Mouse (Mus musculus): Measurements from ENCODE around the gene Svs3a. TPM values are rescaled to one million over a fixed set of nuclear protein-coding genes. Genes with fewer than 3 reads are reported as not detected.
"Not testable (repeated sequence)": the region's sequence is repeated elsewhere in the genome, so short reads cannot be mapped to it uniquely, and the experiment has no call there.

Gene Svs3a
- polyA plus RNA-seq (2016; fragmentation: Nextera tagmentation; extraction: Ambion mirVana) = not detected in 2 replicates

DNA sequence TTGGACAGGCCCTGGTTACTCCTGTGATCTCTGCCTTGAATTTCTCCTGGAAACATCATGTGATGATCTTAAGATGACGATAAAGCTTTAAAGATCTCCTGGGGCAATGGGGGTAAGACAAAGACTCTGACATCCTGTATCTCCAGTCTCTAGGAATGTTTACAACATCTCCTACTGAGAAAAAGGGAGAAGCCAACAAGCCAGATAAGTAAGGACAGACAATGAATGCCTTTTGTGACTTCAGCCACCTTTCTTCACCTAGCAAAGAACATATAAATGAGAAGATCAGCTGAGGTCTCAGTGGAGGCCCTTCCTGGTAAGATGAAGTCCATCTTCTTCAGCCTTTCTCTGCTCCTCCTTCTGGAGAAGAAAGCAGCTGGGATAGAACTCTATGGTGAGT lies at the start of gene Svs3a:
Gene Svs3a (plus strand): TSS at position 301 of the 400 bp plus-strand sequence.
- H3K27me3 ChIP-seq (ENCODE audit: insufficient read depth, poor library complexity, severe bottlenecking); H3K36me3 ChIP-seq; H3K27ac ChIP-seq; H3K4me3 ChIP-seq; H3K9me3 ChIP-seq; H3K4me1 ChIP-seq; DNase-seq (ENCODE audit: low spot score): not testable (repeated sequence)
- 58% methylated on average over 1 of the region's 1 CpGs for WGBS

GRCm38 (mm10) chr2:164256540-164256939 lies 32.5 kb upstream of the Svs3a start, which contains the start of gene Svs3b:
Svs3b (minus strand) TSS chr2:164256640.
- H3K9me3 ChIP-seq; DNase-seq (ENCODE audit: low spot score): not testable (repeated sequence)
- 62% methylated on average over 1 of the region's 1 CpGs for WGBS

DNA sequence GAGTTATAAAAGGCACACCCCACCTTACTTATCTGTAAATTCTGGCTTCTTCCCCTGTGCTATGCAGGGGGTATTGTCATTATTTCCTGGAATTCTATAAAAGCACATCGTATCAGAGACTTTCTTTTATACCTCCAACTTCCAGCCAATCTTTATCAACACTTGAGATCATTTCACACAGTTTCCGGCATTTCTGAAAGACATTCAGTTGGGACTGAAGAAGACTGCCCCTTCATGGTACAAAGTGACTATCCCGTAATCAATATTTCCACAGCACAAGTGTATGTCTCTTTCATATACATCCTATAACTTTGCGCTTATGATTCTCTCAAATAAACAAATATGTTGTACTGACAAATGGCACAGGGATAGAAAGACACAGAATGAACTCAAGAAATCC lies 10.7 kb upstream of the Svs3a start, which contains the start of gene Svs4:
Gene Svs4 (minus strand): TSS at position 101 of the 400 bp plus-strand sequence.
- Histone ChIP-seq H3K27ac (no peak within 1 kb of the TSS), H3K4me3 (no peak within 1 kb of the TSS), H3K9me3 (no peaks in the 10 kb centered on the region), H3K36me3 (no peaks in the 10 kb centered on the region), H3K4me1 (no peaks in the 10 kb centered on the region), H3K27me3 (ENCODE audit: insufficient read depth, poor library complexity, severe bottlenecking) (no peaks in the 10 kb centered on the region)
- no peak for DNase-seq (ENCODE audit: low spot score)
- 91% methylated on average over 4 of the region's 4 CpGs for WGBS

More at GRCm38 (mm10) chr2:164256540-164256939, 32.5 kb upstream of the Svs3a start, which contains the start of gene Svs3b:
- H3K27ac ChIP-seq; H3K4me1 ChIP-seq; H3K36me3 ChIP-seq; H3K27me3 ChIP-seq (ENCODE audit: insufficient read depth, poor library complexity, severe bottlenecking); H3K4me3 ChIP-seq: not testable (repeated sequence)

- DNase-seq (ENCODE audit: low spot score) = no peak
- no peak overlapping the region for H3K27ac ChIP-seq
- no peak overlapping the region for H3K4me3 ChIP-seq
- WGBS = 85% methylated on average over 5 of the region's 5 CpGs
- H3K9me3 ChIP-seq = no peaks in the 10 kb centered on the region
- H3K36me3 ChIP-seq = no peaks in the 10 kb centered on the region
- no peaks in the 10 kb centered on the region for H3K27me3 ChIP-seq (ENCODE audit: insufficient read depth, poor library complexity, severe bottlenecking)
- H3K4me1 ChIP-seq = no peaks in the 10 kb centered on the region
These were observed 23.5 kb downstream of the Svs3a start for GRCm38 (mm10) chr2:164312599-164312998.

DNA sequence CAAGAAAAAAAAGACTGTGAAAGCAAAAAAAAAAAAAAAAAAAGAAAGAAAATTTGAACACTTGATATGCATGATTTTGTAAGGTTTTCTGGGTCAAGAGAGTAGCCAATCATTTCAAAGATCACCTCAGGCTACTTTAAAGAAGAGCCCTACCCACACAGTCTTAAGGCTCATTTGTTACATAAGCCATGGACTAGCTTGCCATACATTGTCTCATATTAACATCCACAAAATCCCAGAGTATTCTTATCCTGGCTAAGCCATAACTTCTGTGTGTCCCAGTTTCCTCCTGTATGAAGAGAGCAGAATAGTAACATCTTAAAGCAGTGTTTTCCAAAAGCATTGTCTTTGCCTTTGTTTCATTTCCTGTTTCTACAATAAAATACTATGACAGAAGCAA lies 26.4 kb downstream of the Svs3a start:
- H3K36me3 ChIP-seq; H3K27me3 ChIP-seq (ENCODE audit: insufficient read depth, poor library complexity, severe bottlenecking); H3K4me1 ChIP-seq; H3K27ac ChIP-seq; DNase-seq (ENCODE audit: low spot score); H3K4me3 ChIP-seq; H3K9me3 ChIP-seq: not testable (repeated sequence)

GRCm38 (mm10) chr2:164316451-164316850 lies 27.4 kb downstream of the Svs3a start, which contains the start of gene Svs6:
Svs6 (plus strand) TSS chr2:164316751.
- WGBS = 81% methylated on average over 1 of the region's 1 CpGs
- not testable (repeated sequence) for H3K36me3 ChIP-seq; H3K27ac ChIP-seq; DNase-seq (ENCODE audit: low spot score); H3K4me3 ChIP-seq; H3K4me1 ChIP-seq; H3K27me3 ChIP-seq (ENCODE audit: insufficient read depth, poor library complexity, severe bottlenecking); H3K9me3 ChIP-seq

- Histone ChIP-seq H3K9me3 (no peaks in the 10 kb centered on the region), H3K4me1 (no peaks in the 10 kb centered on the region), H3K27me3 (ENCODE audit: insufficient read depth, poor library complexity, severe bottlenecking) (no peaks in the 10 kb centered on the region), H3K27ac (no peak overlapping the region), H3K4me3 (no peak overlapping the region), H3K36me3 (no peaks in the 10 kb centered on the region)
- WGBS = 89% methylated on average over 6 of the region's 6 CpGs
- DNase-seq (ENCODE audit: low spot score) = no peak
These were observed 31.9 kb downstream of the Svs3a start for GRCm38 (mm10) chr2:164320983-164321382.

GRCm38 (mm10) chr2:164332440-164332839 lies 43.4 kb downstream of the Svs3a start, which contains the start of gene Svs5:
Svs5 (plus strand) TSS chr2:164332740.
- not testable (repeated sequence) for H3K27ac ChIP-seq; DNase-seq (ENCODE audit: low spot score); H3K9me3 ChIP-seq; H3K4me1 ChIP-seq; H3K4me3 ChIP-seq; H3K27me3 ChIP-seq (ENCODE audit: insufficient read depth, poor library complexity, severe bottlenecking); H3K36me3 ChIP-seq
- 52% methylated on average over 3 of the region's 3 CpGs for WGBS

Other genes with a start within 250 kb of the Svs3a start
- 20.5 and 23.6 TPM in 2 replicates for gene Stk4, start 218.9 kb upstream of the Svs3a start, polyA plus RNA-seq (2016; fragmentation: Nextera tagmentation; extraction: Ambion mirVana)
- gene Tomm34, start 218.1 kb upstream of the Svs3a start, polyA plus RNA-seq (2016; fragmentation: Nextera tagmentation; extraction: Ambion mirVana) = 58.7 and 65.0 TPM in 2 replicates
- not detected in 2 replicates for gene Kcns1, start 118.2 kb upstream of the Svs3a start, polyA plus RNA-seq (2016; fragmentation: Nextera tagmentation; extraction: Ambion mirVana)
- not detected in 2 replicates for gene Wfdc5, start 106.5 kb upstream of the Svs3a start, polyA plus RNA-seq (2016; fragmentation: Nextera tagmentation; extraction: Ambion mirVana)
- gene Wfdc12, start 98.7 kb upstream of the Svs3a start, polyA plus RNA-seq (2016; fragmentation: Nextera tagmentation; extraction: Ambion mirVana) = not detected in 2 replicates
- gene Wfdc15a, start 89.1 kb upstream of the Svs3a start, polyA plus RNA-seq (2016; fragmentation: Nextera tagmentation; extraction: Ambion mirVana) = not detected in 2 replicates
- not detected in 2 replicates for gene Wfdc15b, start 67.6 kb upstream of the Svs3a start, polyA plus RNA-seq (2016; fragmentation: Nextera tagmentation; extraction: Ambion mirVana)
- not detected in 2 replicates for gene Svs2, start 50.8 kb upstream of the Svs3a start, polyA plus RNA-seq (2016; fragmentation: Nextera tagmentation; extraction: Ambion mirVana)
- gene Svs3b, start 32.6 kb upstream of the Svs3a start, polyA plus RNA-seq (2016; fragmentation: Nextera tagmentation; extraction: Ambion mirVana) = not detected in 2 replicates
- gene Svs4, start 10.8 kb upstream of the Svs3a start, polyA plus RNA-seq (2016; fragmentation: Nextera tagmentation; extraction: Ambion mirVana) = not detected in 2 replicates
- gene Svs6, start 27.5 kb downstream of the Svs3a start, polyA plus RNA-seq (2016; fragmentation: Nextera tagmentation; extraction: Ambion mirVana) = not detected in 2 replicates
- not detected in 2 replicates for gene Svs5, start 43.5 kb downstream of the Svs3a start, polyA plus RNA-seq (2016; fragmentation: Nextera tagmentation; extraction: Ambion mirVana)
- 0.92 TPM in 1 of 2 replicates, not detected in the other for gene Slpi, start 99.8 kb downstream of the Svs3a start, polyA plus RNA-seq (2016; fragmentation: Nextera tagmentation; extraction: Ambion mirVana)
- gene Rbpjl, start 113.9 kb downstream of the Svs3a start, polyA plus RNA-seq (2016; fragmentation: Nextera tagmentation; extraction: Ambion mirVana) = 0.02 and 0.08 TPM in 2 replicates
- gene Matn4, start 115.9 kb downstream of the Svs3a start, polyA plus RNA-seq (2016; fragmentation: Nextera tagmentation; extraction: Ambion mirVana) = 0.76 and 1.2 TPM in 2 replicates
- 37.3 and 37.8 TPM in 2 replicates for gene Sdc4, start 154.6 kb downstream of the Svs3a start, polyA plus RNA-seq (2016; fragmentation: Nextera tagmentation; extraction: Ambion mirVana)
- gene Sys1, start 167.7 kb downstream of the Svs3a start, polyA plus RNA-seq (2016; fragmentation: Nextera tagmentation; extraction: Ambion mirVana) = 41.2 and 52.5 TPM in 2 replicates
- gene Gm20458, start 171.7 kb downstream of the Svs3a start, polyA plus RNA-seq (2016; fragmentation: Nextera tagmentation; extraction: Ambion mirVana) = 10.3 and 11.7 TPM in 2 replicates
- not detected in 2 replicates for gene Trp53tg5, start 184.5 kb downstream of the Svs3a start, polyA plus RNA-seq (2016; fragmentation: Nextera tagmentation; extraction: Ambion mirVana)
- gene Dbndd2, start 196.8 kb downstream of the Svs3a start, polyA plus RNA-seq (2016; fragmentation: Nextera tagmentation; extraction: Ambion mirVana) = 7.4 and 16.5 TPM in 2 replicates
- gene Pigt, start 208.3 kb downstream of the Svs3a start, polyA plus RNA-seq (2016; fragmentation: Nextera tagmentation; extraction: Ambion mirVana) = 51.0 and 59.1 TPM in 2 replicates

All from heart, embryonic 10.5 days (tissue).